Mouse (Mus musculus) macrophage (primary cell): ENCODE results near the gene Edaradd. TPM values are rescaled to one million over a fixed set of nuclear protein-coding genes. Genes with fewer than 3 reads are reported as not detected.

Experiments
- H3K27ac ChIP-seq: fragments of 350-480 bp; formaldehyde crosslinking; 2 replicates; pipeline ENCODE4 v1.9.0; 2021
- H3K36me3 ChIP-seq: fragments of 350-480 bp; formaldehyde crosslinking; 2 replicates; pipeline ENCODE4 v1.9.0; 2021; ENCODE audit errors: inconsistent target
- H3K4me3 ChIP-seq: fragments of 350-480 bp; formaldehyde crosslinking; 2 replicates; pipeline ENCODE4 v1.9.0; 2021; ENCODE audit errors: inconsistent target
- H3K79me2 ChIP-seq: fragments of 350-480 bp; formaldehyde crosslinking; 2 replicates; pipeline ENCODE4 v1.9.0; 2021; ENCODE audit errors: inconsistent target
- WGBS: methylation state at CpG from one replicate; pipeline ENCODE4 v1.1.7; 2026; ENCODE audit warnings: inconsistent platforms; ENCODE audit not compliant: missing documents; 5-methylcytosine and 5-hydroxymethylcytosine counted together
- polyA plus RNA-seq: library from polyadenylated mRNA; stranded (reverse); fragments of 250-400 nt; gene quantifications from 3 replicates; pipeline ENCODE4 v1.2.4, GENCODE M21; 2018; ENCODE audit warnings: inconsistent platforms
- total RNA-seq, 78 experiments: library from RNA; depleted of rRNA; stranded (reverse); fragments of 250-400 nt; gene quantifications; 1 replicate in 9 of 78; 2 replicates in 24 of 78; 3 replicates in 43 of 78; 4 replicates in 2 of 78; pipeline ENCODE4 v1.2.4; 2018; ENCODE audit warnings: inconsistent platforms in 56 of 78

Gene Edaradd
- 1 to 10 TPM in 2 of 26 experiments, under 1 TPM in 22, not detected in 2; 0.10 to 1.3 (median 0.26) TPM for total RNA-seq (2018; cell fraction: chromatin; rRNA removed)
- under 1 TPM in 17 of 26 experiments, not detected in 9; under 0.01 to 0.13 (median 0.06) TPM for total RNA-seq (2018; cell fraction: cytosol; rRNA removed)
- total RNA-seq (2018; cell fraction: nucleus; rRNA removed): 1 to 10 TPM in 1 of 26 experiments, under 1 TPM in 22, not detected in 3; 0.10 to 1.1 (median 0.30) TPM
- 0.06 to 0.11 TPM (median 0.11 TPM) in 3 replicates for polyA plus RNA-seq

GRCm38 (mm10) chr13:12519955-12520584 lies at the start of gene Edaradd:
Gene Edaradd, minus strand, starts transcription at chr13:12520438.
- WGBS: 4% methylated on average over 29 of the region's 35 CpGs
- H3K36me3 ChIP-seq: no peaks in the 10 kb centered on the region
- no peak within 1 kb of the TSS for H3K27ac ChIP-seq
- peak within 1 kb of the TSS; percentile 54 for H3K4me3 ChIP-seq
- H3K79me2 ChIP-seq: no peaks in the 10 kb centered on the region

DNA sequence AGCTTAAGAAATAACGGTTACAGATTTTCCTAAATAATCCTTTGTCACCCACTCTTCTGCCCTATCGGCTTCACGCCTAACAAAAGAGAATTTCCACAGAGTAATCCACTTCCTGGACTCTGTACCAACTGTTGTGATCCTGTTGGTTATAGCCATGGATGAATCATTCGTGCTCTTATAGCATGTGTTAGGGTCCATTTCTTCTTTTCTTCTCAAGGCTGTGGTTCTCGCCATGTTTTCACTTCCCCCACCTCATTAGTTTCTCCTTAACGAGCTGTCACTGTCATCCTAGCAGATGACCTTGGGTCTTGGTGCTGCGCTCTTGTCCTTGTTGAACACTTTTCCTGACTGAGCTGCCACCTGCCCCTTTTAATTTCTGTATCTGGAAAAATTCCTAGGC lies 49.5 kb upstream of the Edaradd start:
- no peak overlapping the region for H3K4me3 ChIP-seq
- H3K27ac ChIP-seq: peak overlapping the region; percentile 32
- 13% methylated on average over 7 of the region's 7 CpGs for WGBS

DNA sequence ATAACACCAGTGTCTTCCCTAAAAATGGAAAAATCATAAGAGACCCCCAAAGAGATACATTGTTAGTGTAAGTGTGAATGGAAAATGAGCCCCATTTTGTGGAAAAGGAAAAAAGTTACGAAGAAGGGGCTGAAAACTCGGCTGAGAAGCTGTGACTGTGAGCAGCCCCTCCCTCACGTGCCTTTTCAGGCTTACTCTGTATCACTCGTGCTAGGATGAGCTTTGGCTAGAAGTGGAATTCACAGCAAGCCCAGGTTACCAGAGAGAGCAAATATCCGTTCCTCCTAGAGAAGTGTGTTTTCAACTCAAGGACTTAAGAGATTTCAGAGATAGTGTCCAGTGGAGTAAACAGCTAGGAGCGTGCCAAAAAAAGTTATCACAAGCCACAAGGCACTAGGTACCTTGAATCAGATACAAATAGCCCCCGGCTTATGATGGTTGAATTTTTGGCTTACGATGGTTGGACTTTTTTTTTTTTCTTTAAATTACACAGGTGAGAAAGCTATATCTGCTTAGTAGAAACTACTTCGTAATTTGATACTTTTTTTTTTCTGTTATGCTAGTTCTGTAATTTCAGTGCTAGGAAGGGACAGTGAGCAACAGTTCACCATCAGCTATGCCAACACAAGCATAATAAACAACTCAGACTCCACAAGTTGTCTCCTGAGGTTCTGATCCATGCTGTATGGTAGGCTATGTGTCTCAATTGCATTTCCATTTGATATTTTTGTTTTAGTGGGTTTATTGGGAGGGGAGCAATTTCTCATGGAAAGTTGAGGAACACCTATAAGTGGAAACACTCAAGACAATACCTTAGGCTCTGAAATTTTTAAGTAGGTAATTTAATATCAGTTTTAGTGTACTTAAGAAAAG lies 48.6 kb upstream of the Edaradd start:
- Histone ChIP-seq H3K27ac (peak overlapping the region; percentile 32), H3K79me2 (peaks cover 72% of the 10 kb centered on the region), H3K4me3 (no peak overlapping the region), H3K36me3 (no peaks in the 10 kb centered on the region)
- 94% methylated on average over 9 of the region's 9 CpGs for WGBS

More for the DNA sequence above, 49.5 kb upstream of the Edaradd start:
- Histone ChIP-seq H3K36me3 (no peaks in the 10 kb centered on the region), H3K79me2 (peaks cover 80% of the 10 kb centered on the region)

- no CpG with 5 or more reads among the region's 1 CpGs for WGBS
These were observed 47.7 kb upstream of the Edaradd start for GRCm38 (mm10) chr13:12567936-12568335.

DNA sequence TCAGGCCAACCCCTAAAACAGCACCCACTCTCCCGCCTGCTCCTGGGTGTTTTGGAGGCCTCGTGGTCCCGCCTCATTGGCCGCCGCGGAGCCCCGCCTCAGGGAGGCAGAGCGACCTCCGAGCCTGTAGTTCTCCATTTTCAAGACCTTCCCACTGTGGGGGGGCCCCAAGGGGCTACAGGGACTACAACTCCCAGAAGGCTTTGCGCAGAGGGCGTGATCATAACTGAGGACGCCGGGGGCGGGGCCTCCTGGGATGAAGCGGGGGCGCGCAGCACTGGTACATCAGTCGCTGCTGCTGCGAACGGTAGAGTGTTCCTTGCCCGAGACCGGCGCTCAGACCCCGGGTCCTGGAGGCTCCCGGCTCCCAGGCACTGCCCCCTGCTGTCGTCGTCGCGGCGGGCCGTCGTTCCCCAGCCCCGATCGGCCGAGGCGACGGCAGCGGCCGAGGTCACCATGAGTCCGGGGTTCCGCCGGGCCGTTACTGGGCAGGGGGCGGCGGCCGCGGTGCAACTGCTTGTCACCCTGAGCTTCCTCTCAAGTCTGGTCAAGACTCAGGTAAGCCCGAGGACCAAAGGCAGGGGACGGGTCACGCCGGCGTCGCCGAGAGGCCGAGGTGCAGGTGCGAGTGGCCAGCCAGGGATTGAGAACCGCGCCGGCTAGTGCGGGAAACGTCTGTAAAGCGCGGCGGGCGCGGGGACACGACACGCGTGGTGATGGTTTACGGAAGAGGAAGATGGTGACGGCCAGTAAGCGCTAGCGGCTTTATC lies 45.6 kb upstream of the Edaradd start, which contains the start of gene Ero1lb:
TSS of gene Ero1lb (plus strand) at position 254 of the 770 bp plus-strand sequence.
- no peak within 1 kb of the TSS for H3K27ac ChIP-seq
- peaks cover 42% of the 10 kb centered on the region for H3K79me2 ChIP-seq
- under 1% methylated on average over 73 of the region's 73 CpGs for WGBS

More at GRCm38 (mm10) chr13:12567936-12568335, 47.7 kb upstream of the Edaradd start:
- H3K27ac ChIP-seq: no peak overlapping the region
- no peaks in the 10 kb centered on the region for H3K36me3 ChIP-seq
- peaks cover 63% of the 10 kb centered on the region for H3K79me2 ChIP-seq
- no peak overlapping the region for H3K4me3 ChIP-seq

DNA sequence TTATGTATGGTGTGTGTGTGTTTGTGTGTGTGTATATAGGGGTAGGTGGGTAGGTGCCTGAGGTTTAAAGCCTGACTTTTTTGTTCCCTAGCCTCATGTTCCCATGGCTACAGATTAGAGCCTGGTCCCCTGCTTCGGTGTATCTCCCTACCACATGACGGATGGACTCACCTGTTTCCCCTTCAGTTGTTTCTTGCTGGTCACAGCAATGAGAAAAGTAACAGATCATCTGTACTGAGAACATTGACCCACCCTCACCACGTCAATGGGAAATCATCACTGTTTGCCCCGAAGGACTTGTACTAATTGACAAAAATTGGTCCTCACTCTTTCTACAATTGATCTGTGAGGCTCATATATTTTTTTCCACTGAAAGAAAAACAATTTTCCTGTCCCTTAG lies 42.0 kb upstream of the Edaradd start:
- Histone ChIP-seq H3K27ac (no peak overlapping the region), H3K36me3 (no peaks in the 10 kb centered on the region), H3K79me2 (peaks cover 12% of the 10 kb centered on the region), H3K4me3 (no peak overlapping the region)
- WGBS: 98% methylated on average over 4 of the region's 4 CpGs

More for the DNA sequence above, 45.6 kb upstream of the Edaradd start, which contains the start of gene Ero1lb:
- Histone ChIP-seq H3K4me3 (peak within 1 kb of the TSS; percentile 53), H3K36me3 (no peaks in the 10 kb centered on the region)

GRCm38 (mm10) chr13:12561729-12562128 lies 41.5 kb upstream of the Edaradd start:
- Histone ChIP-seq H3K36me3 (no peaks in the 10 kb centered on the region), H3K79me2 (peaks cover 6% of the 10 kb centered on the region), H3K4me3 (no peak overlapping the region), H3K27ac (no peak overlapping the region)
- 82% methylated on average over 2 of the region's 2 CpGs for WGBS

- no peaks in the 10 kb centered on the region for H3K36me3 ChIP-seq
- 100% methylated on average over 5 of the region's 6 CpGs for WGBS
- H3K4me3 ChIP-seq: no peak overlapping the region
- no peak overlapping the region for H3K27ac ChIP-seq
- no peaks in the 10 kb centered on the region for H3K79me2 ChIP-seq
These were observed 39.4 kb upstream of the Edaradd start for GRCm38 (mm10) chr13:12559462-12560120.

DNA sequence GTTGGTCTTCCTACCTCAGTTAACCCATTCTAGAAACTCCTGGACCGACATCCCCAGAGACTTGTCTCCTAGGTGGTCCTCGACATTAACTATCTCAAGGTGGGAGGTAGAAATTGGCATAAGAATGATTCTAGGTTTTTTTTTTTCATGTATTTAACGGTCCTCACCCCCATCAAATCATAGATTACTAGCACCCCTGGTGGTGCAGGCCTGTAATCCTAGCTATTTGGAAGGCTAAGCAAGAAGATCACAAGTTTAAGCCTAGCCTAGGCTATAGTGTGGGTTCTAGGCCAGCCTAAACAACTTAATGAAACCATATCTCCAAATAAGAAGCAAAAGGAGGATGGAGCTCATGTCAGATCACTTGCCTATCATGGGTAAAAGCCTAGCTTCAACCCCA lies 38.8 kb upstream of the Edaradd start:
- no peak overlapping the region for H3K27ac ChIP-seq
- no peaks in the 10 kb centered on the region for H3K36me3 ChIP-seq
- no peaks in the 10 kb centered on the region for H3K79me2 ChIP-seq
- 80% methylated on average over 3 of the region's 3 CpGs for WGBS
- H3K4me3 ChIP-seq: no peak overlapping the region

DNA sequence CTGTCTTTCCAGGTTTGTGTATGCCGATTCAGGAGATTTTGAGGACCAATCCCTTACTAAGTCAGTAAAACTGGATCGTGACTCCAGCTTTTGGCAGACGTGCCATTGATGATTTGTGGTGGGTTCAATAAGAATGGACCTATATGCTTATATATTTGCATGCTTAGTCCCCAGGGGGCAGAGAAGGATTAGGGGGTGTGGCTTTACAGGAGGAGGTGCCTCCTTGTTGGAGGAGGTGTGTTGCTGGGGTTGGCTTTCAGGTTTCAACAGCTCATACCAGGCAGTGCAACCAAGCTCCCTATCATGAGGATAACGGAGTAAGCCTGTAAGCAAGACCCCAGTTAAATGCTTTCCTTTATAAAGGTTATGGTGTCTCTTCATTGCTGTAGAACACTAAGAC lies 34.0 kb upstream of the Edaradd start:
- Histone ChIP-seq H3K36me3 (no peaks in the 10 kb centered on the region), H3K4me3 (no peak overlapping the region), H3K79me2 (no peaks in the 10 kb centered on the region), H3K27ac (no peak overlapping the region)
- WGBS: 87% methylated on average over 4 of the region's 4 CpGs

DNA sequence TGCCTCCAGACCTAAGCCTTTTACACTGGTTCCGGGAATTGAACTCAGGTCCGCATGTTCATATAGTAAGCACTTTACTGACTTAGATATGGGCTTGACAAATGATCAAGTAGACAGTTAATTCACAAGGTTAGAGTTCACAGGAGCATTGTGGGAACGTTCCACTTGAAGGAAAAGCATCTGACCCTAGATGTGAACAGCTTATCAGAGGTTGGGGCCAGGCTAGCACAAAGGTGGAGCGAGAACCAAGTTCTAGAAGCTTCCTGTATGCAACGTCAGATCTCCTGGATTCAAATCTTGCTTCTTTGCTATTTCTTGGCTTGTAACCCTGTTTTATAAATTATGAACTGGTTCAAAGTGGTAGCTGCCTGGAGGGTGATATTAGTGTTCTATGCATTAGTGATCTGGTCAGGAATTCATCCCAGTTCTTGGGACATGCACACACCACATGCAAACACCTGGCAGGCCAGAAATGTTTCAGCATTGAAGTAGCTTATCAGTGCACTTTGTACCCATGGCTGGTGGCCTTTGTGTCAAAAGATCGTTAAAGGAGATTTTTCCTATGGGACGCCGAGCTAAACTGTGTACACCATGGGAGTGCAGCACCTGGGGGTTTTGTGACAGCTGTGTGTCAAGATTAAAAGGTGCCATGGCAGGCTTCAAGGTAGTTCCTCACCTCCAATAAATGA lies 23.8 kb upstream of the Edaradd start:
- Histone ChIP-seq H3K27ac (no peak overlapping the region), H3K79me2 (no peaks in the 10 kb centered on the region), H3K36me3 (no peaks in the 10 kb centered on the region), H3K4me3 (no peak overlapping the region)
- WGBS: 95% methylated on average over 8 of the region's 8 CpGs

DNA sequence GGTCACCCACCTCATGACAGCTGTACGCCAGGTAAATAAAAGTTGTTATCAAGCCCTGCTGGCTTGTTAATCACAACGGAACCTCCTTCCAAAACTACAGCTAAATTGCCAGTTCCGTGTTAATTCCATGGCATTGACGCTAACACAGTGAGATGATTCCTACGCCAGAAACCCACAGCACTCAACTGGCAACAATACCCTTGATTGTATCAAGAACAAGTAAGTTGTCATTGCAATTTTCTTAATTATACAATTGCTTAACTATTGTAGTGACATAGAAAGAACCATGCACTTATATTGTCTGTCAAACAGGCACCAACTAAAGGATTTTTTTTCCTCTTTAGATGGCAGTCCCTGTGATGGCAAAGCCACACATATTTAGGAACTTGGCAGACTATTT lies 23.0 kb upstream of the Edaradd start:
- no peaks in the 10 kb centered on the region for H3K36me3 ChIP-seq
- no peaks in the 10 kb centered on the region for H3K79me2 ChIP-seq
- 90% methylated on average over 5 of the region's 5 CpGs for WGBS
- no peak overlapping the region for H3K4me3 ChIP-seq
- H3K27ac ChIP-seq: no peak overlapping the region
